Mouse (Mus musculus) kidney, adult 2 months (tissue): Measurements from ENCODE around the gene Nfib. TPM values are rescaled to one million over a fixed set of nuclear protein-coding genes. Genes with fewer than 3 reads are reported as not detected.

Experiments
- DNase-seq: peaks from one replicate; pipeline ENCODE4 v3.0.0; 2021
- H3K27ac ChIP-seq: fragments of 200-500 bp; 2 replicates; pipeline ENCODE4 v1.5.1; 2012; ENCODE audit warnings: low read depth, low read length, control low read depth, inconsistent platforms; ENCODE audit not compliant: insufficient read depth
- H3K27me3 ChIP-seq: fragments of 200-500 bp; replicated peaks from 2 replicates; pipeline ENCODE4 v1.6.1; 2012; ENCODE audit warnings: mild to moderate bottlenecking, moderate library complexity, low read length, inconsistent platforms; ENCODE audit not compliant: control insufficient read depth, insufficient read depth
- H3K36me3 ChIP-seq: fragments of 200-500 bp; 2 replicates; pipeline ENCODE4 v1.6.1; 2012; ENCODE audit warnings: mild to moderate bottlenecking, moderate library complexity, low read length, inconsistent platforms; ENCODE audit not compliant: control insufficient read depth, insufficient read depth
- H3K4me1 ChIP-seq: fragments of 200-500 bp; 2 replicates; pipeline ENCODE4 v1.6.1; 2011; ENCODE audit warnings: low read length; ENCODE audit not compliant: control insufficient read depth, insufficient read depth
- H3K4me3 ChIP-seq: fragments of 200-500 bp; 2 replicates; pipeline ENCODE4 v1.5.1; 2011; ENCODE audit warnings: mild to moderate bottlenecking, low read depth, low read length, control low read depth; ENCODE audit not compliant: insufficient read depth
- CTCF ChIP-seq: fragments of 200-500 bp; conservative IDR thresholded peaks from 2 replicates; pipeline ENCODE4 v1.5.1; 2011; ENCODE audit warnings: low read depth, mild to moderate bottlenecking, control low read depth, low read length, moderate library complexity, mixed read lengths; ENCODE audit not compliant: insufficient read depth, insufficient read length
- POLR2A ChIP-seq: fragments of 200-500 bp; IDR thresholded peaks from one replicate; pipeline ENCODE4 v1.6.1; 2011; ENCODE audit warnings: low read depth, low read length, control low read depth
- WGBS: fragments of 180-500 bp; shearing (Covaris S2); methylation state at CpG from one replicate; pipeline ENCODE4 v1.1.7; 2018; 5-methylcytosine and 5-hydroxymethylcytosine counted together
- polyA plus RNA-seq: library from polyadenylated mRNA; depleted of rRNA; stranded (reverse); fragments of >200 nt; gene quantifications from 2 replicates; pipeline ENCODE4 v1.2.3, GENCODE M21; 2012

Gene Nfib
- polyA plus RNA-seq, 1 experiment = 17.6 TPM

DNA sequence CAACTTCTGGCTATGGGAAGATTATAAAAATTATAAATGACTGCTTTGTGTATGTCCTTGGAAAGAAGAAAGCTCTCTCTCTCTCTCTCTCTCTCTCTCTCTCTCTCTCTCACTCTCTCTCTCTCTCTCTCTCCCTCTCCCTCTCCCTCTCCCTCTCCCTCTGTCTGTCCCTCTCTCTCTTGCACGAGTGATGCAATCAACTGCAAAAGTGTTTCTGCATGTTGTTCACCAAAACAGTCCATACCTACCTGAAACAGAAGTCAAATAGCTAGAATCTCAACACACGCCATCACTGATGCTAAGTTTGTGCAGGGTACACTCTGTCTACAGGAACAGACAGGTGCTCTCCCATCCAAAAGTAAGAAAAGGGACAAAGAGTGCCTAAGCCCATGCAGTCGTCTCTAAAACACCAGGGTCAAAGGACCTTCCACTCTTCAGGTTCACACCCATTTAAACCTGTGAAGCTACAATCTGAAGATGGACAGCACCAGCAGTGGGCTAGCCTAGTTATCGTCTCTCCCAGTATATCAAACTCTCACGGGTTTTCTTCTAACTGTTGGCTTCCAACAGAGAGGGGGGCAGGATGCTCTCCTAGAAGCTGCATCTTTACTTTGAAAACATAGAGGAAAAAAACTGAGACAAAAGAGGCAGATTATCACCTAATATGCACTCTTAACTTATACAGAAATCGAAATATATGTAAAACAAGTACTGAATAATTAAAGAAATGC is 380.0 kb downstream of the Nfib start:
- no peaks in the 10 kb centered on the region for H3K27me3 ChIP-seq
- no peak overlapping the region for H3K27ac ChIP-seq
- H3K4me3 ChIP-seq = no peak overlapping the region
- no peak for DNase-seq
- TF ChIP-seq CTCF = no peak
- no peak for TF ChIP-seq POLR2A
- 80% methylated on average over 6 of the region's 6 CpGs for WGBS
- H3K4me1 ChIP-seq = no peaks in the 10 kb centered on the region
- peaks cover 7% of the 10 kb centered on the region for H3K36me3 ChIP-seq

DNA sequence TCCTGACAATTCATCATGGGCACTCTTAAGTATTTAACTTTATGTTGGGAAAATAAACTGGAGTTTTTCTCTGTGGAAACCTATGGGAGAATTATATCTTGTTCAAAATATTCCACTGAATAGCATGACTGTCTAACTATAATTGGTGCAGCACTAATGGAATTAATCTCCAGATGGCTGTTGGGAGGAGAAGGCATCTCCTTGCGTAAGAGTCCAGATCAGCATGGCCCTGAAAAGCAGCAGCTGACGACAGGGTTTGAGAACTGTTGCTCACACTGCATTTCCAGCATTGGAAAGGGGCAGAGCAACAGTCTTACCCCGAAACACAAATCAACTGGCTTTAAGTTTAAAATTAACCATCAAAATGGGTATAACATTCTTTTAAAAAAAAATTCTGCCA is 380.6 kb downstream of the Nfib start:
- Histone ChIP-seq H3K27me3 (no peaks in the 10 kb centered on the region), H3K4me1 (no peaks in the 10 kb centered on the region), H3K36me3 (peaks cover 7% of the 10 kb centered on the region), H3K4me3 (no peak overlapping the region), H3K27ac (no peak overlapping the region)
- WGBS = 84% methylated on average over 3 of the region's 3 CpGs
- DNase-seq = no peak
- TF ChIP-seq CTCF (no peak), POLR2A (no peak)

GRCm38 (mm10) chr4:82321008-82321407 is 384.5 kb downstream of the Nfib start:
- H3K27ac ChIP-seq = no peak overlapping the region
- no peak for DNase-seq
- H3K4me3 ChIP-seq = no peak overlapping the region
- no peaks in the 10 kb centered on the region for H3K27me3 ChIP-seq
- H3K36me3 ChIP-seq = peaks cover 9% of the 10 kb centered on the region
- H3K4me1 ChIP-seq = no peaks in the 10 kb centered on the region
- TF ChIP-seq CTCF (no peak), POLR2A (no peak)
- WGBS = 83% methylated on average over 4 of the region's 4 CpGs

DNA sequence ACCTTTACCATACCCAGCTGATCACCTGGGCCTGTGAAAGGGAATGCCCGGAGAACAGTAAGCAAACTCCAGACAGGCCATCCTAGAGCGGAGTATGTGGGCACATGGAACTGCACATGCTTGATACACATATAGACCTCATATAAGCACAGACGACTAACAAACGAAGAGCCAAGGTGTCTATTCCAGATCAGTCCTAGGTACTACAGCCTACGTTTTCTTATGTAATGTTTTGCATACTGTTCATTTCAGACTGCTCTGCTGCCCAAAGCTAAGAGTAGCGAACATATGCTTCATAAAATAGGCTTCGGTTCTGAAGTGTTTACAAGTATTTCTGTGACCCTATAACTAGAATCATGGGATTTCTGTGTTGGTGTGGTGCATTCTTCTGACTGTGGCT is 386.2 kb downstream of the Nfib start:
- no peaks in the 10 kb centered on the region for H3K27me3 ChIP-seq
- no peak overlapping the region for H3K4me3 ChIP-seq
- no peaks in the 10 kb centered on the region for H3K4me1 ChIP-seq
- 89% methylated on average over 7 of the region's 7 CpGs for WGBS
- no peak for DNase-seq
- H3K27ac ChIP-seq = no peak overlapping the region
- TF ChIP-seq POLR2A = no peak
- no peak for TF ChIP-seq CTCF
- H3K36me3 ChIP-seq = peaks cover 9% of the 10 kb centered on the region

DNA sequence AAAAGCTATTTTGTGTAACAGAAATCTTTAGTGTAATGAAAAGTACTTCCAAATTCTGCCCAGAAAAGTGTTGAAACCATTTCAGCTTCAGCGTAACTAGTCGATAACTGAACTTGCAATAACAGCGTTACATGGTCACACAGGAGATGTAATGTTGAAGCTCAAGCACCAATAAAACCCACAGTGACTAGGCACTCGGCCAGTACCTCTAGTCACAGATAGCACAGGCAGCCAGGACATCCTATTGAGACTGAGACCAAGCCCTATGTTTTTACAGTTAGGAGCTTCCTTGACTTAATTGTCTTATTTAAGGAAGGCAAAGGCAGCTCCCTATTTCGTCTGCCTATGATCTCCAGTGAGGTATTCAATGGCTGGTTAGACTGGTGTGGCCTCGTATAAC is 389.4 kb downstream of the Nfib start:
- TF ChIP-seq POLR2A (no peak), CTCF (no peak)
- no peak overlapping the region for H3K4me3 ChIP-seq
- 85% methylated on average over 6 of the region's 6 CpGs for whole genome bisulfite sequencing
- no peak overlapping the region for H3K27ac ChIP-seq
- H3K36me3 ChIP-seq = peaks cover 3% of the 10 kb centered on the region; the same call in 1 of the 2 replicates
- no peaks in the 10 kb centered on the region for H3K27me3 ChIP-seq
- no peak for DNase-seq
- 0 out of 2 replicates have a peak, but pooled peaks cover 1% of the 10 kb centered on the region for H3K4me1 ChIP-seq

- DNase-seq = no peak
- Histone ChIP-seq H3K27ac (no peak overlapping the region), H3K4me3 (no peak overlapping the region), H3K36me3 (peaks cover 3% of the 10 kb centered on the region; the same call in 1 of the 2 replicates), H3K4me1 (0 out of 2 replicates have a peak, but pooled peaks cover 2% of the 10 kb centered on the region), H3K27me3 (no peaks in the 10 kb centered on the region)
- TF ChIP-seq CTCF = no peak
- TF ChIP-seq POLR2A = no peak
- 82% methylated on average over 2 of the region's 2 CpGs for WGBS
These were observed 389.8 kb downstream of the Nfib start for GRCm38 (mm10) chr4:82315710-82316109.

DNA sequence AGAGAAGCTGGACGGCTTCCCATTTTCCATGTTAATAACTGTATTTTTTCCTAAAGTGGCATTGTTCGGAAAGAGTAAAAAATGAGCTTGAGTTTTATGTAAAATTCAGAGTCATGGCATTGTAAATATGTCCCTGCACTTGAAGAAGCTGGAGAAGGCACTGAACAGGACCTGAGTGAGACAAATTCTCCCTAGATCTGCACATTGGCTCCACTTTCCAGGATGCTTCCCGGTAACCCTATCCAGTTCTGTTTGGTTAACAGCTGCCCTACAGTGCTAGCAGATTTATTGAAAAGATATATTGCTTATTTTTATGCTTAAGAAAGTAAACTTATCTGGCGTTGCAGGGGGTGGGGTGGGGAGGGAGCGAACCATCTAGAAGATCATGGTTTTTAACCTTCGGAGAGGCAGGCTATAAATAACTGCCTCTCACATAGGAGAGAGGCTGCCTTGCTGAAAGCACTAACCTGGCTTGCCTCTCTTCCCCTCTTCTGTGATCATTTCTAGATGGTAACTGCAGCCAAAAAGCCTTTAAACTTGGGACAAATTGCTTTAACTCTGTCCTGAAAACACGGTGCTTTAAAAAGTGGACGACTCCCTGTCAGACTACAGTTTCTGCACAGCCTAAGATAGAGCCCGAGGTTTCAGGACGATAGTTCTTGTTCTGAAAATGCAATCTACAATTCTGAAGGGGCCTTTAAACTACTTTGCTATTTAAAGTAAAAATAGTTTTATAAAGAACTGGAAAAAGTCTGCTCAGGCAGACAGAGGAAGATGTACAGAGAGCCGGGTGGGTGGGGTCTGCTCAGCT is 394.4 kb downstream of the Nfib start:
- TF ChIP-seq POLR2A = no peak
- TF ChIP-seq CTCF = no peak
- DNase-seq = no peak
- H3K36me3 ChIP-seq = no peaks in the 10 kb centered on the region; the same call in none of the 2 replicates
- 0 out of 2 replicates have a peak, but pooled peaks cover 2% of the 10 kb centered on the region for H3K4me1 ChIP-seq
- no peak overlapping the region for H3K27ac ChIP-seq
- H3K27me3 ChIP-seq = no peaks in the 10 kb centered on the region
- H3K4me3 ChIP-seq = no peak overlapping the region
- WGBS = 47% methylated on average over 11 of the region's 11 CpGs
